Mouse (Mus musculus): ENCODE results near the gene E2f2. TPM values are rescaled to one million over a fixed set of nuclear protein-coding genes. Genes with fewer than 3 reads are reported as not detected.

E2f2 gene
- polyA plus RNA-seq, 1 experiment from 2014 or later, result 1.1 TPM

DNA sequence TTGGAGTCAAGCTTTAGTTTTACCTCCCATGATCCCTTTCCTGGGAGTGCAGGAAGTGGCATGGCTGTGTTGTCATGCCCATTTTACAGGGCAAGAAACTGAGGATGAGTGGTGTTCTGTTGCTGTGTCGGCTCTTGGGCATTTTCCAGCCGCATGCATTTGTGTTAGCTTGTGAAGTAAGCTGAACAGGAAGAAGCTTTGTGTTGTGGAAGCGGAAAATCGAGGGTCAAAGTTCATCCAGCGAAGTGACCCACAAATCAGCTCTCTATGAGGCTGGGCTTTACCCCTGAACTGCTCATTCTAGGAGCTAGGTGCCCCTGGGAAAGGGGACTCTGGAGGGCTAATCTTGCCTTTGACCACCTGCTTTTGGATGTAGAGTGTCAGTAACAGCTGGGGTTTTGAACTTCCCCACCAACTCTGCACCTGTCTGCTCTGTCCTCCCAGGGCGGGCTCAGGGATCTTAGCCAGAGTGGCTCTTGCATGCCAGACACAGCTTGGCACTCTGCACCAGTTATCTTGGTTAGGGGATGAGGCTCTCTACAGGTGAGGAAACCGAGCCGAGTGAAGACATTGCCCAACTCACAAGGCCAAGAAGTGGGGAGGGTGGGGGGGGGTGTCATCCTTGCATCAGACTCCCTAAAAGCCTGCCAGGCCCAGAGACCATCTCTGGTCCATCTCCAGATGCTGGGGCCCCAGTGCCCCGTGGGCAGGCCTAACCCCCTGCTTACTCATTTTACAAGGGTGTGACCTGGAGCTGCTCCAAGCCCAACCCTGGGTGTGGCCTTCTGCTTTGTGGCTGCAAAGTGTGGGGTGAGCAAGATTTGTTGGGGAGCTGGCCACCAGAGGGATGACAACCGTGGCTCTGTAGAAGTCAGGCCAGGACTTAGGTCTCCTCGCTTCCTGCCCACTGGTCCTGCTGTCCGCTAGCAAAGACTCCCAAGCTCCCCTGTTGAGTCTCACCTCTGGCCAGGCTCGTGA lies 2.3 kb downstream of the E2f2 start:
- ATAC-seq, result no peak
- TF ChIP-seq CTCF (IDR thresholded peaks at IDR 0.05), result no peak
- no peaks in the 10 kb centered on the region for H3K27me3 ChIP-seq
- no peak for DNase-seq (ENCODE audit: low read depth, low spot score)
- POLR2A ChIA-PET, result no interaction called here
- CTCF ChIA-PET, result interaction anchor here (0.7 to 1.2 kb wide), 2 partner anchors 10 to 15 kb away, joined by 3 read pairs; no protein-coding TSS in a partner anchor
- in situ Hi-C loops (cut with MboI; ENCODE audit: low pct_unique_long_range_greater_than_20kb), result loop anchor here (25.0 kb wide), 1 partner anchor 362 kb away; no protein-coding TSS in a partner anchor

DNA sequence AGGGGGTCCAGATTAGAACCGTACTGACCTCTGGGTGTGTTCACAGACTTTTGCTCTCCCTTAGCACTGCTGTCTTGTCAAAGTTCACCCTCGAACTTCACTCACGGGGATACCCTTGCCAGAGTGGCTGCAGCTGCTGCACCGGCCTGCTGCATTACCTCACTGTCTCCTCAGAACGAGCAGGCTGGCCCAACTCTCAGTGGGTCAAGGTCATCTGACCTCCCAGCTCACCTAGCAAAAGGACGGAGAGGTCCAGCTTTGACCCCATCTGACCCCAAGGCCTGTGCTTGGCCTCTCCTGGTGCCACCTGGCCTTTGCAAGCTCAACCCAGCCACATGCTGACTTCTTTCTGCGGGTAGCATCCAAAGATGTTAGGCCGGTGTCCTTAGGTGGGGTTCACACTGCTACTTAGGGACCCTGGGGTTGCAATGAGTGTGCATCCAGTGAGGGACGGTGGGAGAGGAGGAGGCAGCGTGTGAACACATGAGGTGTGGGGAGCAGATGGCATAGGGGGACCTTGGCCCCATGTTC lies 3.9 kb downstream of the E2f2 start:
- TF ChIP-seq CTCF (IDR thresholded peaks at IDR 0.05), result no peak
- in situ Hi-C loops (cut with MboI; ENCODE audit: low pct_unique_long_range_greater_than_20kb), result no loop called here
- POLR2A ChIA-PET, result no interaction called here
- CTCF ChIA-PET, result no interaction called here
- no peak for ATAC-seq
- no peak for DNase-seq (ENCODE audit: low read depth, low spot score)
- no peaks in the 10 kb centered on the region for H3K27me3 ChIP-seq

DNA sequence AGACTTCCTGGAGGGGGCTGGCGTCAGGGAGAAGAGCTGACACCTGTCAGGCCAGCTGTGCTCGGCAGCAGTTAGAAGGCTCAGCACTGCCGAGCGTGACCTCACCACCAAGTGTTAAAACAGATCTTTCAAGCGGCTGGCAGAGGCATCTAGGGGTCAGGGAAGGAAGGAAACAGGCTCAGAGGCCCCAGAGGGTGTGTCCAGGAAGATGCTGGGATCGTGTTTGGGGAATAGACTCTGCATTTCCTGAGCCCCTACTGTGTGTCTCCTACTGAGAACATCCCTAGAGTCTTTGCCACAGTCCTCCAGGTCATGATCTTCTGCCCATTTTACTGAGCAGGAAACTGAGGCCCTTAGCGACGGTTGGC lies 5.0 kb downstream of the E2f2 start:
- ATAC-seq, result no peak
- POLR2A ChIA-PET, result no interaction called here

DNA sequence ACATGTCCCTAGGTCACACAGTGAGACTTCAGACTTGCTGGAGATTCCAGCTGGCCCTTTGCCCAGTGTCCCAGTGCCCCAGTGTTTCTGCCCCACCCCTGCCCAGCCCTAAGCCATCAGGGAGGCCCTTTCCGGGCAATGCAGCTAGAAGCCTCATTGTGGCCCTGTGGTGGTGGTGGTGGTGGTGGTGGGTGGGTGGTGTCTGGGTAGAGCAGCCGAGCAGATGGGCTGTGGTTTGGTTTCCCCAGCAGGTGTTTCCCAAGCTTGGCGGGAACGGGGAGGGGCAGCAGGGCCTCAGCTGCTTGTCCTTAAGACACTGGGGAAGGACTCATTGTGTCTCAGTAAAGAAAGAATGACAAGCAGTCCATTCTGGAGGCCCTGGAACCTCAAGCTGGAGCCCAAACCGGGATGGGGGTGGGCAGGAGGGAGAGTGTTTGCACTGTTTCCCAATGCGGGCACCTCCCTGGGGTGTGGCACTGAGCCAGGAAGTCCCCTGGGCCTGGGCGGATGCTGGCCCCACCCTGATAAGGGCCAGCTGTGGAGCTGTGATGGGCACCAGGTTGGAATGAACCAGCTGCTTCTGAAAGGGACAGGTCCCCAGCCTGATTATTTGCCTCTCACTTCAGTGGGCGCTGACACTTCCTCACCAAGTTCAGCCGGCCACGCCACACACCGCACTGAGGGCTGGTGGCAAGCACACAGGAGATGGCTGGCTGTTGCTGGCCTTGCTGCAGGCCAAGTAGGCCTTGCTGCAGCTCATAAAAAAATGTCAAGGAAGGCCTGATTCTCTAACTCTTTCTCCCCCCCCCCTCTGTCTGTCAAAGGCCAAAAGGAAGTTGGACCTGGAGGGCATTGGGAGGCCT lies 5.6 kb downstream of the E2f2 start:
- ATAC-seq, result no peak
- POLR2A ChIA-PET, result interaction anchor here (0.6 kb wide), 1 partner anchor 232 kb away, joined by 4 read pairs; no protein-coding TSS in a partner anchor
- no peak for TF ChIP-seq CTCF (IDR thresholded peaks at IDR 0.05)
- DNase-seq (ENCODE audit: low read depth, low spot score), result no peak
- CTCF ChIA-PET, result interaction anchor here (1.3 kb wide), 1 partner anchor 13 kb away, joined by 5 read pairs; no protein-coding TSS in a partner anchor
- in situ Hi-C loops (cut with MboI; ENCODE audit: low pct_unique_long_range_greater_than_20kb), result no loop called here
- no peaks in the 10 kb centered on the region for H3K27me3 ChIP-seq

More for the DNA sequence above, 5.0 kb downstream of the E2f2 start:
- TF ChIP-seq CTCF (IDR thresholded peaks at IDR 0.05), result no peak
- no peaks in the 10 kb centered on the region for H3K27me3 ChIP-seq
- CTCF ChIA-PET, result no interaction called here
- in situ Hi-C loops (cut with MboI; ENCODE audit: low pct_unique_long_range_greater_than_20kb), result no loop called here
- no peak for DNase-seq (ENCODE audit: low read depth, low spot score)

DNA sequence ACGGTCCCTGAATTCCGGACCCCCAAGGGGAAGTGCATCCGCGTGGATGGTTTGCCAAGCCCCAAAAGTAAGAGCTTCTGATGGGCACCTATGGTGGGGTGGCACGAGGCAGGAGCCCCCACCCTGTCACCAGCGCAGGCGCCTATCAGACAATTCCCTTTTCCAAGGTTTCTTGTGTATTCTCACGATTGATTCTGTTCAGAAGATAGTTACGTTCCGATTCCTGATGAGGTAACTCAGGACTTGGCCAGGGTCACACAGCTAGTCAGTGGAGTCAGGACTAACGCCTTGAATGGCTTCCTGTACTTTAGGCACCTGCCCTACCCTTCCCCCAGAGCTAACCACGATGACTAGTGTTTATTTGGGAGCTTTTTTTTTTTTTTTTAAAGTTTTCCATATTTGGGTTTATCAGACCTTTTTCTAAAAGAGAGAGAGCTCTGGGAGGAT lies 6.3 kb downstream of the E2f2 start:
- CTCF ChIA-PET, result interaction anchor here (1.3 kb wide), 1 partner anchor 12 kb away, joined by 5 read pairs; no protein-coding TSS in a partner anchor
- DNase-seq (ENCODE audit: low read depth, low spot score) (no peak), ATAC-seq (no peak)
- POLR2A ChIA-PET, result interaction anchor here (0.6 kb wide), 2 partner anchors 233 to 304 kb away, joined by 4 read pairs; no protein-coding TSS in a partner anchor
- no peak for TF ChIP-seq CTCF (IDR thresholded peaks at IDR 0.05)
- no peaks in the 10 kb centered on the region for H3K27me3 ChIP-seq
- in situ Hi-C loops (cut with MboI; ENCODE audit: low pct_unique_long_range_greater_than_20kb), result no loop called here

DNA sequence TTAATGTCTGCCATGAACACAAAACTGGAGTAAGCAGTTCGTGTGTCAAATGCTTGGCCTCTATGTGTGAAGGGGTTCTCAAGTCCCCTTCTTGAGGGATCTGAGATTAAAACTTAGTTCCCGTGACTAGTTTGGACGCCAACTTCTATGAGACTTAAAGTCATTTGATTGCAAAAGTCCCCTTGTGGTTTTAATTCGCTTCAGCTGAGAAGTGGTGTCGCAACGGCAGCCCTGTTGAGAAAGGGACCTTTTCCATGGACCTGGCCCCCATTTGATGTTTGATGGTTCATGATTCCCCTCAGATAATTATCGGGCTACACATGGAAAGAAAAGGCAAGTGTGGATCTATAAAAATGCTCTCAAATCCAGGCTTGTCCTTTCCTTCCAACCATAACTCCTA lies 7.3 kb downstream of the E2f2 start:
- H3K27me3 ChIP-seq, result no peaks in the 10 kb centered on the region
- ATAC-seq, result no peak
- in situ Hi-C loops (cut with MboI; ENCODE audit: low pct_unique_long_range_greater_than_20kb), result no loop called here
- TF ChIP-seq CTCF (IDR thresholded peaks at IDR 0.05), result no peak
- ChIA-PET CTCF (interaction anchor here (1.0 kb wide), 1 partner anchor 15 kb away, joined by 3 read pairs; no protein-coding TSS in a partner anchor), POLR2A (no interaction called here)
- no peak for DNase-seq (ENCODE audit: low read depth, low spot score)

DNA sequence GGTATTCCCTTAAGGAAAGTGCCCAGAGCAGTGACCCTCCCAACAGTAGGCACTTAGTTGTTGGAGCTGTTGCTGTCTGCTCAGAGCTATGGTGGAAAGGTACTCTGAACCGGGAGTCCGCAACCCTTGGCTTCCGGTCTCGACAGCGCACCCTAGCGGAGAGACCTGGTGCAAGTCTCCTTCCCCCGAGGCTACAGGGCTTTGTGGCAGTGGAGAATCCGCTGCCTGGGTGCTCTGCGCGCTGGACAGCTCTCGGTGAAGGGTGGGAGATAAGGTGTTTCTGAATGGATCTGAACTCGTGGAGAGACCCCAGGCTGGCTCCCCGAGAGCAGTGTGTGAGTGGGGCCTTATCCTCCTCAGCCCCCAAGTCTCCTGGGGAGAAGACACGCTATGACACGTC lies 7.8 kb downstream of the E2f2 start:
- ATAC-seq, result no peak
- no peak for DNase-seq (ENCODE audit: low read depth, low spot score)
- TF ChIP-seq CTCF (IDR thresholded peaks at IDR 0.05), result no peak
- POLR2A ChIA-PET, result no interaction called here
- H3K27me3 ChIP-seq, result no peaks in the 10 kb centered on the region
- CTCF ChIA-PET, result interaction anchor here (1.0 to 1.4 kb wide), 4 partner anchors 10 to 20 kb away, joined by 3 to 5 read pairs (median 4); no protein-coding TSS in a partner anchor
- in situ Hi-C loops (cut with MboI; ENCODE audit: low pct_unique_long_range_greater_than_20kb), result no loop called here

DNA sequence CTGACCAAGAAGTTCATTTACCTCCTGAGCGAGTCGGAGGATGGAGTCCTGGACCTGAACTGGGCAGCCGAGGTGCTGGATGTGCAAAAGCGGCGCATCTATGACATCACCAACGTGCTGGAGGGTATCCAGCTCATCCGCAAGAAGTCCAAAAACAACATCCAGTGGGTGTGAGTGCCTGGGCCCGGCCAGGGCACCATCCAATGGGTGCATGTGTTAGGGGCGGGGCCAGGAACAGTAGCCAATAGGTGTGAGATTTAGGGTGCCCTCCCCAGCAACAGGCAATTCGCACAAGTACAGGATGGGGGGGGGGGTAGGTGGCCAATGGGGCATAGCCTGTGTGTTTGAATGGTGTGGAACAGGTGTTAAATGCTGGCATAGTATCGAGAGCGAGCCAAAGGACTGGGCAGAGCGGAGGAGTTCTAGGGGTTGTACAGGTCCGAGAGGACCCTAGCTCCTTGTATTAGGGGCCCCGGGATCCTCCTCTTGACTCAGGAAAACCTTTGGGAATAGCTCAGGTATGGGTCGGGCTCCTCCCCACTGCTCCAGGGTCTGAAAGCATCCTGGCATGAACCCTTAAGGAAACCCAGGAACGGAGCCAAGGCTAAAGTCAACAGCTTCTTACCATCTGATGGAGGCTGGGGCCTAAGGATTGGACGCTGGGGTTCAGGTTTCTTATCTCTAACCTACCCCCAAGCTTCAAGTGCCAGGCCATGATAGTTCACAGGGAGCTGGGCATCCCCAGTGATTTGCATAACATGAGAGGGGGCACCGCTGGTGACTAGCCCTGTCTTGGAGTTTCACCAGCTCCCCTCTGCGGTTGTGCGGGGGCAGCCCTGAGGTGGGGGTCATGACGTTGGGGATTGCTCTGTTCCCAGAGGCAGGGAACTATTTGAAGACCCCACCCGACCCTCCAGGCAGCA lies 8.5 kb downstream of the E2f2 start:
- POLR2A ChIA-PET, result interaction anchor here (0.6 kb wide), 1 partner anchor 13 kb away, joined by 3 read pairs; no protein-coding TSS in a partner anchor

DNA sequence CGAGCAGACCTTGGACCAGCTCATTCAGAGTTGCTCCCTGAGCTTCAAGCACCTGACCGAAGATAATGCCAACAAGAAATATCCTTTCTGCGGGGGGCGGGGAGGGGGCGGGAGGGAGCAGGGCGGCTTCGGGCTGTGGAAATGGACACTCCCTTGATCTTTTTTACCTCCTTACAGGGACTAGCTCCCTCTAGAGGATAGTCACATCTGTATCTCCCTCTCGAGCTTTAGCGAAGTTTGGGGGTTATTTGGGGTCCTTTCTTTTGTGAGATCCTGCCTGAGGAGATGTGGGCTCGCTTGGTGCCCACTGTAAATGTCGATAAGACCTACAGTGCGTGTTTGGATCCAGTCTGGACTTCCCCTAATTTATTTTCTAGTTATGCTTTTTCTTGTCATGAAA lies 9.2 kb downstream of the E2f2 start:
- ATAC-seq (no peak), DNase-seq (ENCODE audit: low read depth, low spot score) (no peak)
- POLR2A ChIA-PET, result interaction anchor here (0.6 kb wide), 1 partner anchor 13 kb away, joined by 3 read pairs; no protein-coding TSS in a partner anchor
- CTCF ChIA-PET, result interaction anchor here (1.1 to 1.4 kb wide), 3 partner anchors 13 to 19 kb away, joined by 3 to 5 read pairs (median 5); no protein-coding TSS in a partner anchor
- in situ Hi-C loops (cut with MboI; ENCODE audit: low pct_unique_long_range_greater_than_20kb), result no loop called here
- no peaks in the 10 kb centered on the region for H3K27me3 ChIP-seq
- no peak for TF ChIP-seq CTCF (IDR thresholded peaks at IDR 0.05)

More for the DNA sequence above, 8.5 kb downstream of the E2f2 start:
- H3K27me3 ChIP-seq, result no peaks in the 10 kb centered on the region
- TF ChIP-seq CTCF (IDR thresholded peaks at IDR 0.05), result no peak
- ATAC-seq (peak; percentile 49), DNase-seq (ENCODE audit: low read depth, low spot score) (no peak)
- in situ Hi-C loops (cut with MboI; ENCODE audit: low pct_unique_long_range_greater_than_20kb), result no loop called here
- CTCF ChIA-PET, result interaction anchor here (1.0 to 1.4 kb wide), 5 partner anchors 9 to 19 kb away, joined by 3 to 5 read pairs (median 4); no protein-coding TSS in a partner anchor
